Mouse (Mus musculus) ovary, postnatal 36 days (tissue): ENCODE data around the gene Ncoa7.
"Not testable (repeated sequence)": the region's sequence is repeated elsewhere in the genome, so short reads cannot be mapped to it uniquely, and the experiment has no call there.

ENCODE experiments used
- DNase-seq: peaks from one replicate; pipeline ENCODE4 v3.0.0; 2022; ENCODE audit warnings: low spot score, mixed read lengths

The Ncoa7 gene

GRCm38 (mm10) chr10:30674825-30675224, 128.3 kb downstream of the Ncoa7 start:
- DNase-seq: no peak

- no peak for DNase-seq
These were observed 136.5 kb downstream of the Ncoa7 start for GRCm38 (mm10) chr10:30666580-30666979.

GRCm38 (mm10) chr10:30660564-30661328, 142.4 kb downstream of the Ncoa7 start:
- DNase-seq: no peak

GRCm38 (mm10) chr10:30655655-30656054, 147.5 kb downstream of the Ncoa7 start:
- DNase-seq: no peak

GRCm38 (mm10) chr10:30647681-30648080, 155.4 kb downstream of the Ncoa7 start:
- DNase-seq: no peak

GRCm38 (mm10) chr10:30638216-30638615, 164.9 kb downstream of the Ncoa7 start:
- DNase-seq: no peak

- not testable (repeated sequence) for DNase-seq
These were observed 166.5 kb downstream of the Ncoa7 start for GRCm38 (mm10) chr10:30636474-30637154.

- no peak for DNase-seq
These were observed 170.4 kb downstream of the Ncoa7 start for GRCm38 (mm10) chr10:30632718-30633117.

GRCm38 (mm10) chr10:30629977-30630376, 173.1 kb downstream of the Ncoa7 start:
- DNase-seq: no peak

- DNase-seq: no peak
These were observed 173.6 kb downstream of the Ncoa7 start, which contains the start of gene Hint3 for GRCm38 (mm10) chr10:30629513-30629912. Gene Hint3 (minus strand): TSS chr10:30629632.

GRCm38 (mm10) chr10:30628444-30628843, 174.7 kb downstream of the Ncoa7 start:
- not testable (repeated sequence) for DNase-seq

GRCm38 (mm10) chr10:30627548-30627947, 175.6 kb downstream of the Ncoa7 start:
- DNase-seq: no peak

GRCm38 (mm10) chr10:30624161-30625019, 178.7 kb downstream of the Ncoa7 start:
- no peak for DNase-seq

- DNase-seq: no peak
These were observed 180.2 kb downstream of the Ncoa7 start for GRCm38 (mm10) chr10:30622928-30623327.

GRCm38 (mm10) chr10:30618918-30619210, 184.3 kb downstream of the Ncoa7 start:
- no peak for DNase-seq

- peak; percentile 98 for DNase-seq
These were observed 184.8 kb downstream of the Ncoa7 start for GRCm38 (mm10) chr10:30618091-30618917.

GRCm38 (mm10) chr10:30613039-30613438, 190.1 kb downstream of the Ncoa7 start:
- no peak for DNase-seq

GRCm38 (mm10) chr10:30609614-30610013, 193.5 kb downstream of the Ncoa7 start:
- DNase-seq: no peak

GRCm38 (mm10) chr10:30608109-30608508, 195.0 kb downstream of the Ncoa7 start:
- DNase-seq: no peak

GRCm38 (mm10) chr10:30600542-30600966, 202.6 kb downstream of the Ncoa7 start, which contains the start of gene Trmt11:
Gene Trmt11 (minus strand): TSS chr10:30600749.
- DNase-seq: peak; percentile 88

- no peak for DNase-seq
These were observed 203.0 kb downstream of the Ncoa7 start for GRCm38 (mm10) chr10:30600094-30600534.
